Mouse (Mus musculus) left cerebral cortex, adult 11 months (tissue): ENCODE results near the gene Sytl3.

ENCODE experiments used
- DNase-seq: peaks from one replicate; pipeline ENCODE4 v3.0.0; 2022; ENCODE audit warnings: low spot score

Sytl3 gene

DNA sequence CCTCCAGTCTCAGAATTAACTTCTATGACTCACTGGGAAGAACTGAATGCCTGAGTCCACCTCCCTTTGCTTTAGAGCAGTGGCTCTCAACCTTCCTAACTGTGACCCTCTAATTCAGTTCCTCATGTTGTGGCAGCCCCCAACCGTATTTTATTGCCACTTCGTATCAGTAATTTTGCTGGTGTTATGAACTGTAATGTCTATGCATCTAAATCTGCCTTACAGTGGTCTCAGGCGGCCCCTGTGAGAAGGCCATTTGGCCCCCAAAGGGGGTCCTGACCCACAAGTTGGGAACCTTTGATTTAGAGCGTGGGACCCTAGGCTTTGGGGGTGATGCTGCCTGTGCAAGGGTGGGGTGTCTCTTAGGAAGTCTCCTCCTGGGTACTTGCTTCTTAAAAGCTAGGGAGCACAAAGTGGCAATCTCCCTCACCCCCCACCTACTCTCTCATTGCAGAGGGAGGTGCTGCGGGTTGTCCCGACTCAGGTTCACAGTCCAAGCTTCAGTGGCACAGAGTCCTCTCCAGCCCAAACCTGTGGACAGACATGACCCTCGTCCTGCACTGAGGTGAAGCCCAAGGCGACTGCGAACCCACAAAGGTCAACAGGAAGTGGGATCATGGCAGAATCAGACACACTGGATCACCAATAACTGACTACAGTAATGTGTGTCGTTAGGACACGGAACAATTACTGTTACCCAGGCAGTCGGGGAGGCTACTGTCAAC, 78.5 kb downstream of the Sytl3 start:
- no peak for DNase-seq

GRCm38 (mm10) chr17:6738836-6739235, 79.9 kb downstream of the Sytl3 start:
- DNase-seq, result no peak

GRCm38 (mm10) chr17:6739266-6739665, 80.4 kb downstream of the Sytl3 start:
- no peak for DNase-seq

GRCm38 (mm10) chr17:6739756-6740155, 80.9 kb downstream of the Sytl3 start:
- no peak for DNase-seq

DNA sequence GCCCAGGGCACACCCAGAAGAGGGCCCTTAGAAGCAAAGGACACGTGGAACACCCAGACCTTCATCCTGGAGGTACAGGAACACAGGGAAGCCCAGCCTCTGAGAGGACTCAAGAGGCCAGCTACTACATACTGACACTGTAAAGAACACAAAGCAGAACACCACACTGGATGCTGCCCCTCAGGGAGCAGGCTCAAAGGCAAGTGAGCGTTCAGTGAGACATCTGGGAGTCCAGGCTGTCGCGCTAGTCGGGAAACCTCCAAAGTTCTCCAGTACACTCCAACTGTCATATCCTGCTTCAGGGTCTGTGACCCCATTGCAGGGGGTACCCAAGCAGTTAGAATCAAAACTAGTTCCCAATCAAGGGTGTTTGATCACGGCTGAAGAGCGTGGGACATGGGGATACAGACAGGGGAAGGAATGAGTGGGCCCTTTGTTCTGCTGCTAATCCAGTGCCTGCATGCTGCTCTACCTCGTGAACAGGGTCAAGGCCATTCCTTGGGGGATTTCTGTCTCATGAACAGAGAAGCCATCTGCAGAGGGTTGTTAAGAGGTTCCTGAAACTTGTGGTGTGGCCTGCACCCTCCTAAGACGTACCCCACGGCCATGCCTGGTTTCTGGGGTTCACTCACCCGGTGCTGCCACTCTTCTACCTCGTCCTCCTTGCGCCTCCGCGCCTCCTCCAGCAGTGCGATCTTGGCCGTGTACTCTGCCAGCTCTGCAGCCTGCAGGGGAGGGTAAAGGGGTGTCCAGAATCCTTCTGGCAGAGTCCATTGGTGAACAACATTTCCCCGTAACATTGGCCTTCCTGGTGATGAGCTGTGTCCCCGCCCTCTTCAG, 81.7 kb downstream of the Sytl3 start:
- no peak for DNase-seq

GRCm38 (mm10) chr17:6741271-6741670, 82.4 kb downstream of the Sytl3 start:
- DNase-seq, result no peak

DNA sequence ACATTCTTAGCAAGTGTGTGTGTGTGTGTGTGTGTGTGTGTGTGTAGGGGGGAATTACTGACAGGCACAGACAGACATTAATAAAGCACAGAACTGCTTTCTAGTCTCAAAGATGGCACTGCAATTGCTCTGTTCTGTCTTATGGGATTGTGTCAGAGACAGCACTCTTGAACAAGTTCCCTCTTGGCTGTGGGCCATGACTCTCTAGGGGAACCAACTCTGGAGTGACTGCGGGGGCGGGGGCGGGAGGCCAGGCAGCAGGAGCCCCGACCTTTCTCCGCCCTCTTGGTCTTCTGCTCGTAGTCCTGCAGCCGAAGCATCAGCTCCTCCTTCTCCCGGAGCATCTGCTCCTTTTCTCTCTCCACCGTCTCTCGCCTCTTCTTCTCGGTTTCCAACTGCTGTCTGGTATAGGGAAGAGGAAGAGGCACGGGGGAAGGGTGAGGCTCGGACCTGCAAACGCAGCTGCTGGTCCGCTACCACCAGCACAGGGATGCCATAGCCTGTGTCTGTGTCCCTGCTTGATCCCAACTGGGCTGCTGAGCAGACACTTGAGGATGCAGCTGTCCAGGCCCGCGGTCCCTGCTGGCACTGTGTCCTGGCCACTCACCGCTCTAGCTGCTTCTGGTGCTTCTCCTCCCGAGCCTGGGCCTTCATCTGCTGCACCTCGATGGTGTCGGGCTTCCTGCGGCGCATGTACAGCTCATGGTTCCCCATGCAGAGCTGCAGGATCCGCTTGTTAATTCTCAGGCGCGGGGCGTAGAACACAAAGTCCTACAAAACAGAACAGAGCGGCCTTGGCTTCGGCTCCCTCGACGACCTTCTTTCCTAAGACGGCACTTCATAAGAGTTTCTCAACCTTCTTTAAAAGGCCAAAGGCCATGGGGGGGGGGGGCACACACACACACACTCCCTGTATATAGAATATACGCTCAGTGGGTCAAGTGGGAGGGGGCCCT, 83.5 kb downstream of the Sytl3 start:
- DNase-seq, result no peak

GRCm38 (mm10) chr17:6743039-6743575, 84.2 kb downstream of the Sytl3 start:
- no peak for DNase-seq

DNA sequence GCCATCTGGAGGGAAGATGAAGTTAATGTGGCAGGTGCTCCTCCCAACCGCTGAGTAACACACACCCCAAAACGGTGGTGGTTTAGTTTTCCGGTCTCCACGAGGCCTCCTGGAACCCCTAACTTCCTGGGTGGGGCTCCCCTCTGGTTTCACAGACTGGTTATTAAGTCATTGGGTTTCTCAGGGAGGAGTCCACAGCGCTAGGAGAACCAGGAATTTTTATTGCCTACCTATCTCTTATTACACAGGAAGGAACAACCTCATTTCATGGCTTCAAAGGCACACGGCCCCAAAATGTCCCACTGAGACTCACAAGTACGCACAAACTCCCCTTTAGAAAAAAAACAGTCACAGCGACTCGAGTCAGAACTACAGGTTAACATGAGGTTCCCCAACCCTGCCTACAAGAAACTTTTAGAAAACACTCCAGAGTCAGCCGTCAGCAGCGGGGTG, 84.9 kb downstream of the Sytl3 start:
- DNase-seq, result no peak

GRCm38 (mm10) chr17:6744366-6744765, 85.5 kb downstream of the Sytl3 start:
- DNase-seq, result no peak

- DNase-seq, result no peak
Observed at GRCm38 (mm10) chr17:6744871-6745270, 86.0 kb downstream of the Sytl3 start.

- no peak for DNase-seq
Observed at GRCm38 (mm10) chr17:6745503-6745902, 86.6 kb downstream of the Sytl3 start.

DNA sequence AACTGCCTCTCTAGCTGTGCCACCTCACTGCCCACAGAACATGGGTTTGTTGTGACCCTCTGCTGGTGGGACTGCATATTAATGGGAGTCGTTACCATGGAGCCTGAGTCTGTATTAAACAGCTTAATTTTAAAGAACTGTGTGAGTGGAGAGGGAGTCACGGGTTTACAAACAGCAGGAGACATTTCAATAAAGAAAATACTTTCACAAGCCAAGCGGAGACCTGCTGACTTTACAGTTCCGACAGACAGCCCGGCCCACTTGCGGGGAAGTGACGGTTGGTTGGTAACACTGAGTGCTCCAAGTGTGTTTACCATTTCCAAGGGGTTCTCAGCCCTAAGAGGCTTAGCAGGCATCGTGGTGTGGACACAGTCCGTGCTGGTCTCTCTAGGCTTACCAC, 87.1 kb downstream of the Sytl3 start:
- DNase-seq, result no peak

- DNase-seq, result no peak
Observed at GRCm38 (mm10) chr17:6746452-6747231, 87.7 kb downstream of the Sytl3 start.

DNA sequence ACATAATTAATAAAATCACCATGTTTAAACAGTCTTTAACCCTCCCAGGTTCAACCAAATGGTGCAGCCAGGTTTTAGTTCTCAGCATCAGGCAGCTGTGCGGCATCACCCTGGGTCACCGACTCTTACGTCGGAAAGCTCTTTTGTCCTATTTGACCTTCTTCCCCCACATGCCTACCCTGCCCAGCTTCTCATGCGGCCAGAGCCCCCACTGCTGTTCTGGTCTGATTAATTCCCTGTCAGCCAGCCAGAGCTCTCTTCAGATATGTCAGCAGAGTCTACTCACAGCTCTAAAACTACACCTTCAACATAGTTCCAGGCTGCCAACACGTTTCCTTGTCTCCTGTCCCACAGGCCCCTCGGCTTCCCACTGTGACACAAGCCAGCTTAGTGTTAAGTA, 88.6 kb downstream of the Sytl3 start:
- DNase-seq, result no peak

- DNase-seq, result no peak
Observed at GRCm38 (mm10) chr17:6748779-6749464, 90.0 kb downstream of the Sytl3 start.

DNA sequence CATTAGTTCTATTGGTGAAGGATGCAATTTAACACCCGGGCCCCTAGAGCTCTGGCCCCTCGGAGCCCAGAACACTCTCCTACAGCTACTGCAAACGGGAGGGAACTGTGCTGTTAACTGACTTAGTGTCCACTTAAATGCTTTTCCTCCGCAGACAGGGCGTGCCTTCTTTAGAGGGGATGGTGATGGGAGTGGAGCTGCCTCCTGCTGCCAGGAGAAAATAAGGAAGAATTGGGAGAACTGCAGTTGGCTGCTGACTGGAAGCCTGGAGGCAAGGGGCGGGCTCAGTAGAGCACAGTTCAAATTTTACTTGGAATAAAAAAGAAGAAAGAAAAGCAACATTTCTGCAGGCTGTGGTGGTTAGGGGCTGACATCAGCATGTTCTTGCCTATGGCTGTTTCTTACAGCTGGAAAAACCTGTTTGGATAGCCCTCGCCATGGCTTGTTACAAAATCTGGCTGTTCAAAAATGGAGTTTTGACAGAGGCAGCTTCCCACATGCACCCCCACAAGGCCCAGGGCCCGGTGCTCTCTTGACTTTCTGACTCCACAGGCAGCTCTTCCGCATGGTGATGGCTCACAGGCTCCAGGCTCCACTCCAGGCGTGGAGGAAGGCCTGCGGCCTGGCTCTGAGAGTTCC, 92.4 kb downstream of the Sytl3 start:
- DNase-seq, result no peak

GRCm38 (mm10) chr17:6752375-6752774, 93.5 kb downstream of the Sytl3 start:
- DNase-seq, result no peak

DNA sequence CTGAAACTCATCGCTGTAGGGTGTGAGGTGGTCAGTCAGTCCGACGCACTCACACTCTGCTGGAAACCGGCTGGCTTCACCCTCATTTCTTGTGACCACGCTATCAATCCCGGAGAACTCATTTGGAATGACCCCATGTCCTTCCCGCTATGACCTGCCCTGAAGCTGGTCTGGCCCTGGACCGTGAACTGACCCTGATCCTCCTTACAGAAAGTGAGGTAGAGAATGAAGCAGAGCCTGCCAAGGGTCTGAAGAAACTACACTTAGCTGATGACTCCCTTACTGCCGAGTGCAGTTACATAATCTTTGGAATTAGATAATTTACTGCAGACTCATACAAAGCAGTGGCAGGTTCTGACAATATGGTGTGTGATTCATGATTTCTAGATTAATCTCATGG, 96.3 kb downstream of the Sytl3 start:
- DNase-seq, result no peak

DNA sequence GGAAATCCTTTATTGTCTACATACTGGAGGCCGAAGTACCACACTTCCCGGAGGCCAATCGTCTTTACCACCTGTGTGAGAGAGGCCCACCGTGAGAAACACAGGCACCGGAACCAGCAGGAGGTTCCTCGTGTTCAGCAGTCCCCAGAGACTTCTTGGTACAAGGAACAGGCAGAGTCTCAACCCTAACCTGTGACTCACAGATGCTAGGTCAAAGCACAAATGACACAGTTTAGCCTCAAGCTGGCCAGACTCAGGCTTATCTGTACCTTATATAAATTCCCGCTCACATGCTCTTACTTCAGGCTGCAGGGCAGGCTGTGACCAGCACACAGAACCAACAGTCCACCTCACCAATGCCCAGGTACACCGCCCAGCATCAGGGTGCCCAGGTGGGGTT, 97.0 kb downstream of the Sytl3 start:
- DNase-seq, result no peak
